Mouse (Mus musculus): ENCODE results near the gene Fam50a.
"Not testable (repeated sequence)": the region's sequence is repeated elsewhere in the genome, so short reads cannot be mapped to it uniquely, and the experiment has no call there.

The Fam50a gene

GRCm38 (mm10) chrX:74330166-74330930 is 17.5 kb downstream of the Fam50a start:
- DNase-seq (ENCODE audit: low spot score in 2 of 2) = no peak

DNA sequence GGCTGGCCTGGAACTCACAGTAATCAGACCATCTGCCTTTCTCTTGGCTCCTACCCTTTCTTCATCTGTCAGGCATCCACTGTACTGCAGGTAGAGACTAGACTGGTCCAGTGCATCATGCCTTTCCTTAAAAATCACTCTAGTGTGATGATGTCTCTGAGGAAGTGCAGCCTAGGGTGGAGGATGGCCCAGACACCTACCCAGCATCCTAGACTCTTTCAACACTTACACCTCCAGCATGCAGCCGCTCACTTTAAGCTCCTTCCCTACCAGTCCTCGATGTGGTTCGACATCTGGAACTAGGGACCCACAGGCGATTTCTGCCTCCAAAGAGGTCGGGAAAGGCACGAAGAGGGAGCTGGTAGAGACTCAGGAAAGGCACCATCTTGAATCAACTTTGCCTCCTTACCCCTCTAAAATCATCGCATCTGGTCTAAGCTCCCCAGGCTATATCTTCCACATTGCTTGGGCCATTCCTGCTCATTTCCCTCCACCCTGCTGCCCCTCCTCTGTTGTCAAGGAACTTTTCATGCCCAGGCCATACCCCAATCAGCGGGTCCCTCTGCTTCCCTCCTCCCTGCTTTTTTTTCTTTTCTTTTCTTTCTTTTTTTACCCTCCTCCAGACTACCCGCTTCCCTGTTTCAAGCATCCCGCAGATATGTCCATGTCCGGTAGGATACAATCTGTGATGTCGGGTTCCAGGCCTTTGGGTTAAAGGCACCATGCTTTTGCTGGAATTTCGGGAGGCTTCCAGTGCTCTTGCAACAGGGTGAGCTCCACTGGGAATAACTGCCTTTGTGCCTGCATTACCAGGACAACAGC is 40.0 kb downstream of the Fam50a start:
- DNase-seq (ENCODE audit: low spot score in 2 of 2) = no peak

DNA sequence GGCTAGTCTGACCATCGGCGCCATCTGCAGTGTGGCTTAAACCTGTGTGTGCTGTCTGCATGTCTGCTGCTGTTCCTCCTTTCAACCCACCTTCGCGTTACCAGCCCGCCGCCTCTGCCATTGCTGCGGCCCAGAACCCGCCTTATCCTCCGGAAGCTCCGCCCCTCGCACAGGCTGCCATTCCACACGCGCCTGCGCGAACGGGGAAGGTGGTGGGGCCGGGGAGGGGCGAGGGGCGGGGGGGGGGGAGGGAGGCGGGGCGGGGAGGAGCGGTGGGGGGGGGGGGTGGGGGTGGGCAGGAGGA is 40.6 kb downstream of the Fam50a start, which contains the start of gene Lage3:
Gene Lage3 (minus strand): TSS at position 152 of the 304 bp plus-strand sequence.
- DNase-seq (ENCODE audit: low spot score in 2 of 2) = peak; percentile 85 to 89

DNA sequence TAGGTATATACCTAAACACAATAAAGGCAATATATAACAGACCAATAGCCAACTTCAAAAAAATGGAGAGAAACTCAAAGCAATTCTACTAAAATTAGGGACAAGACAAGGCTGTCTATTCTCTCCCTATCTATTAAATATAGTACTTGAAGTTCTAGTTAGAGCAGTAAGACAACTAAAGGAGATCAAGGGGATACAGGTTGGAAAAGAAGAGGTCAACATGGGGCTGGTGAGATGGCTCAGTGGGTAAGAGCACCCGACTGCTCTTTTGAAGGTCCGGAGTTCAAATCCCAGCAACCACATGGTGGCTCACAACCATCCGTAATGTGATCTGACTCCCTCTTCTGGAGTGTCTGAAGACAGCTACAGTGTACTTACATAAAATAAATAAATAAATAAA is 44.2 kb downstream of the Fam50a start:
- DNase-seq (ENCODE audit: low spot score in 2 of 2) = not testable (repeated sequence)

DNA sequence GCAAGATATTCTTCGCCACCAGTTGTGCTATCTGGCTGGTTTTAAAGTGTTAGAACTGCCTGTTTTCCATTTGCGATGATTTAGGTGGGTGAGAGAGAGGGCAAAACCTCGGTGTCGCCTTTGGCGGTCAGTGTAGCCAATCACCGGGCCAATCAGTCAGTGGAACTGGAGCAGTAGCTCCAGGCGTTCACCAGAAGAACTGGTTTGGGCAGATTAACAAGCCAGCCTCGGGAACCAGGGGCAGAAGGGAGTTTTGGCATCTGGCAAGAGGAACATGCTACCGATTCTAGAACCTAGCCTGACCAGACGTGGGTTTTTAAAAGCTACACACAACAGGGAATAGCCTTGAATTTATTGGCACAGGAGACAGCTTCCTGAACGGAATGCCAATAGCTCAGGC is 46.3 kb downstream of the Fam50a start:
- DNase-seq (ENCODE audit: low spot score in 2 of 2) = no peak

DNA sequence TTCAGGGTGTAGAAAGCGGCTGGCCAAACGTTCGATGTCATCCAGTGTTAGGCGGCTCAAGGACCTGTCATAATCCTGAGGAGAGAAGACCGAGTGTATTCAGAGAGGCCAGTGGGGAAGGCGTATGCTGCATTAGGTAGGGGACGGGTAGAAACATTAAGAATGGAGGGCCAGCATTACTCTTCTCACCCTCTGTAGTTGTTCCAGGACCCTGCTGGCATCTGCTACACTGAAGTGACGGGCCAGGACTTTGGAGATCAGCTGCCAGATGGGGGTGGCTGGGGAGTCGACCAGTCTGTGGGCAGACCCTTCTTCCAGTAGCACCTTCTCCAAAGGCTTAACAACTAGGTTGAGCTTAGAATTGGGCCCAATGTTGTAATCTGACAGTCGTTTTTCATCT is 54.7 kb downstream of the Fam50a start:
- no peak for DNase-seq (ENCODE audit: low spot score in 2 of 2)

DNA sequence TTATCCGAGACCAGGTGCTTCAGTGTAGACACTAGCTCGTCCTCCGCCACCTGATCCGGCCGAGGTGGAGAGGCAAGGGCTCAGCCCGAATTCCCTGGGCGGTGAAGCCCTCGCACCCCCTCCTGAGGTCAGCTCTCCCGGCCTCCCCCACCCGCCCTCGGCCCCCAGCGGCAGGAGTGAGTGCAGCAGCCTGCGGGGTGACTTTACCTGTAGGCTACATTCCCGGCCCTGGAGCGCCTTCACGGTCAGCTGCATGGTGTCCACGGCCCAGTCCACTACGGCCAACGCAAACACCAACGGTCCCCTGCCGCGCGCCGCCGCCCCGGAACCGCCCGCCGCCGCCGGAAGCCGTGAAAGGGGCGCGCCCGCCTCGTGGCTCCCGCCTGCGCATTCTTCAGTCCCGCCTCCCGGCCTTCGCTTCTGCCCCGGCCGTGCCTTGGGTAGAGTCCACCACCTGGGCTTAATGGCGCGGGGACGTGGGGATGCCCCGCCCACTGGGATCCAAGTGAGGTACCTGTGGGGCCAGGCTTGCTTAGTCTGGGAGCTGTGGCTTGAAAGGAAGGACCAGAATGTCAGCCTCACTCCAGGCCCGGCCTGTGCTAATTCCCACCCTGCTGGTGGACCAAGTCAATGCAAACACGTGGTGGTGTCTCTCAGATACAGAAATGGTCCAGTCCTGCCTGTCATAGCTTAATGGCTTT is 55.5 kb downstream of the Fam50a start:
- DNase-seq (ENCODE audit: low spot score in 2 of 2) = peak; percentile 70 to 77

All from right cerebral cortex, postnatal 10 days (tissue).